Mouse (Mus musculus): ENCODE measurements around the gene Gli2. TPM values are rescaled to one million over a fixed set of nuclear protein-coding genes. Genes with fewer than 3 reads are reported as not detected.
A peak's percentile ranks its signal among the peaks of the same experiment; 100 is the strongest.

Gli2 gene
- polyA plus RNA-seq, 1 experiment from 2014 or later = 18.8 TPM

GRCm38 (mm10) chr1:118895026-118895762, 158.2 kb downstream of the Gli2 start:
- ATAC-seq (ENCODE audit: insufficient number of reproducible peaks, low FRiP score, low TSS enrichment, low read depth) = peak; percentile 39; the same call in 1 of the 2 replicates

DNA sequence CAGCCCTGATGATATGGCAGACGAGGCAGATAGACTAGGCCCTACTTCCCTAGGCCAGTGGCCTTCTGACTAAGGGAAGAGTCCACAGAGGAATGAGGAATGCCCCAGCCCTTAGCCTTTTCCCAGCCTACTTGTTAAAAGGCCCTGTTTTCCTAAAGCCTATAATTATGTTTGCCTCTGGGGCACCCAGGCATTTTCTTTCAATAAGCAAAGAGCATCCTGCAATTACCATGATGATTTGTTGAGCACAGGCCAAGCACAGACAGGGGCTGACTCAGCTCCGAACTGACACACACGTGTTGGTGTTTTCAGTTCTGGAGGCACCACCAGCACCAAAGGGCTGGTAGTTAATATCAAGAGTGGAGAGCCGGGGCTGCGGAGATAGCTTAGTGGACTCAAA, 162.0 kb downstream of the Gli2 start:
- Histone ChIP-seq H3K36me3 (peaks cover 10% of the 10 kb centered on the region; the same call in 1 of the 2 replicates), H3K9me3 (replicated peaks) (no peaks in the 10 kb centered on the region), H3K4me3 (replicated peaks) (no peak overlapping the region), H3K4me2 (replicated peaks) (no peak overlapping the region), H3K9ac (no peak overlapping the region), H3K4me1 (peaks cover 57% of the 10 kb centered on the region), H3K27ac (replicated peaks) (peak overlapping the region; percentile 48), H3K27me3 (no peaks in the 10 kb centered on the region)
- WGBS = 25% methylated on average over 5 of the region's 5 CpGs
- ATAC-seq (ENCODE audit: insufficient number of reproducible peaks, low FRiP score, low TSS enrichment, low read depth) = 0 out of 2 replicates have a peak, but pooled peaks have one; percentile 22

More at GRCm38 (mm10) chr1:118895026-118895762, 158.2 kb downstream of the Gli2 start:
- no peaks in the 10 kb centered on the region for H3K27me3 ChIP-seq
- 0 out of 2 replicates have a peak, but pooled peaks cover 2% of the 10 kb centered on the region for H3K36me3 ChIP-seq
- H3K27ac ChIP-seq (replicated peaks) = peak overlapping the region; percentile 19; the same call in 1 of the 2 replicates
- H3K9me3 ChIP-seq (replicated peaks) = no peaks in the 10 kb centered on the region
- 54% methylated on average over 9 of the region's 9 CpGs for WGBS
- no peak overlapping the region for H3K4me2 ChIP-seq (replicated peaks)
- no peak overlapping the region for H3K9ac ChIP-seq
- peaks cover 66% of the 10 kb centered on the region for H3K4me1 ChIP-seq
- no peak overlapping the region for H3K4me3 ChIP-seq (replicated peaks)

GRCm38 (mm10) chr1:118890125-118890875, 163.1 kb downstream of the Gli2 start:
- Histone ChIP-seq H3K4me3 (replicated peaks) (no peak overlapping the region), H3K9me3 (replicated peaks) (no peaks in the 10 kb centered on the region), H3K4me1 (peaks cover 51% of the 10 kb centered on the region), H3K27ac (replicated peaks) (peak overlapping the region; percentile 48; the same call in 1 of the 2 replicates), H3K9ac (no peak overlapping the region), H3K36me3 (peaks cover 20% of the 10 kb centered on the region; the same call in 1 of the 2 replicates), H3K4me2 (replicated peaks) (no peak overlapping the region), H3K27me3 (no peaks in the 10 kb centered on the region)
- WGBS = 39% methylated on average over 14 of the region's 14 CpGs
- no peak for ATAC-seq (ENCODE audit: insufficient number of reproducible peaks, low FRiP score, low TSS enrichment, low read depth)

GRCm38 (mm10) chr1:118880781-118881247, 172.6 kb downstream of the Gli2 start:
- no peak overlapping the region for H3K27ac ChIP-seq (replicated peaks)
- no peak overlapping the region for H3K4me2 ChIP-seq (replicated peaks)
- H3K4me1 ChIP-seq = peaks cover 26% of the 10 kb centered on the region
- no peak overlapping the region for H3K4me3 ChIP-seq (replicated peaks)
- H3K36me3 ChIP-seq = peaks cover 48% of the 10 kb centered on the region
- no peaks in the 10 kb centered on the region for H3K27me3 ChIP-seq
- no peaks in the 10 kb centered on the region for H3K9me3 ChIP-seq (replicated peaks)
- no peak for ATAC-seq (ENCODE audit: insufficient number of reproducible peaks, low FRiP score, low TSS enrichment, low read depth)
- H3K9ac ChIP-seq = no peak overlapping the region
- WGBS = 61% methylated on average over 7 of the region's 7 CpGs

- no peak overlapping the region for H3K4me3 ChIP-seq (replicated peaks)
- 38% methylated on average over 6 of the region's 6 CpGs for WGBS
- no peak overlapping the region for H3K4me2 ChIP-seq (replicated peaks)
- H3K36me3 ChIP-seq = peaks cover 29% of the 10 kb centered on the region; the same call in 1 of the 2 replicates
- no peak for ATAC-seq (ENCODE audit: insufficient number of reproducible peaks, low FRiP score, low TSS enrichment, low read depth)
- H3K4me1 ChIP-seq = peaks cover 35% of the 10 kb centered on the region
- H3K9me3 ChIP-seq (replicated peaks) = no peaks in the 10 kb centered on the region
- 0 out of 2 replicates have a peak overlapping the region, but pooled peaks have one; percentile 34 for H3K27ac ChIP-seq (replicated peaks)
- no peak overlapping the region for H3K9ac ChIP-seq
- H3K27me3 ChIP-seq = no peaks in the 10 kb centered on the region
Observed at GRCm38 (mm10) chr1:118878291-118878690, 175.1 kb downstream of the Gli2 start.

GRCm38 (mm10) chr1:118875227-118875626, 178.2 kb downstream of the Gli2 start:
- Histone ChIP-seq H3K27me3 (no peaks in the 10 kb centered on the region), H3K27ac (replicated peaks) (peak overlapping the region; percentile 55), H3K4me1 (peaks cover 26% of the 10 kb centered on the region), H3K36me3 (peaks cover 28% of the 10 kb centered on the region; the same call in 1 of the 2 replicates), H3K9me3 (replicated peaks) (no peaks in the 10 kb centered on the region), H3K4me3 (replicated peaks) (no peak overlapping the region), H3K4me2 (replicated peaks) (no peak overlapping the region), H3K9ac (no peak overlapping the region)
- 63% methylated on average over 9 of the region's 9 CpGs for WGBS
- no peak for ATAC-seq (ENCODE audit: insufficient number of reproducible peaks, low FRiP score, low TSS enrichment, low read depth)

DNA sequence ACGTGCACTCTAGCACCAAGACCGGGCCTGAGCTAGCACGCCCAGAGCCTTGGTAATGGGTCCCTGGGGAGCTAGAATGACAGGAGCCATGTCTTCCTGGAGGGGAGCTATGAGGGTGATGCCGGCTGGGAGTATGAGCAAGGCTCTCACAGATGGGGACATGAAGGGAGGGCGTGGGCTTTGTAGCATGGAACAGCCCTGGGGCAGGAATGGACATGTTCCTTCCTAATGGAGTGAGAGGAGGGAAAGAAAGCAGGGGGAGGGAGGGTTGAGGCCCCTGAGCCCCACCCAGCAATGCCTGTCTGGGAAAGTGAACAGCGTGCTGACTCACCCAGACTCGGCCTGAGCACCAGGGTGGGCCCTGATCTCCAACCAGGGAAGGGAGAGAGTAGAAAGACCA, 179.9 kb downstream of the Gli2 start:
- Histone ChIP-seq H3K4me2 (replicated peaks) (no peak overlapping the region), H3K27ac (replicated peaks) (peak overlapping the region; percentile 51), H3K9me3 (replicated peaks) (no peaks in the 10 kb centered on the region), H3K9ac (no peak overlapping the region), H3K4me1 (peaks cover 14% of the 10 kb centered on the region), H3K36me3 (peaks cover 35% of the 10 kb centered on the region; the same call in 1 of the 2 replicates), H3K27me3 (no peaks in the 10 kb centered on the region), H3K4me3 (replicated peaks) (no peak overlapping the region)
- WGBS = 71% methylated on average over 7 of the region's 7 CpGs
- ATAC-seq (ENCODE audit: insufficient number of reproducible peaks, low FRiP score, low TSS enrichment, low read depth) = peak; percentile 85

DNA sequence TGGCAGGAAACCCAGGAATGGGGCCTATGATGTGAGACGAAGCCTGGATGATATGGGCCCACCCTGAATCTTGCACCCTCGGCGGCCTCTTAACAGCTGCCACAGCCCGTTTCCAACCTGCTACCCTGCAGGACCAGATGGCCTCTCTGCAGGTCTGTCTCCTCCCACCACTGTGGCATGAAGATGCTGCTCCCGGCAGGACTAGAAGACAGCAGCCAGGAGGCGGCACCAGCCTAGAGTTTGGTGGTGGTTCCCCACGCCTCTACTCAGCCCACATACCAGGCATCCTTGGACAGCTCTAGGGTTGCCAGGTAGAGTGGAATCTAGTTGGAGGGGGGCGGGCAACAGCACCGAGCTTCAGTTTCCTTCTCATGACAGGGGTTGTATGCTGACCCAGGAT, 188.7 kb downstream of the Gli2 start:
- WGBS = 60% methylated on average over 9 of the region's 9 CpGs
- peaks cover 71% of the 10 kb centered on the region for H3K36me3 ChIP-seq
- no peak for ATAC-seq (ENCODE audit: insufficient number of reproducible peaks, low FRiP score, low TSS enrichment, low read depth)
- H3K27ac ChIP-seq (replicated peaks) = no peak overlapping the region
- 0 out of 2 replicates have a peak, but pooled peaks cover 3% of the 10 kb centered on the region for H3K4me1 ChIP-seq
- no peak overlapping the region for H3K4me2 ChIP-seq (replicated peaks)
- H3K4me3 ChIP-seq (replicated peaks) = no peak overlapping the region
- H3K9me3 ChIP-seq (replicated peaks) = no peaks in the 10 kb centered on the region
- no peaks in the 10 kb centered on the region for H3K27me3 ChIP-seq
- H3K9ac ChIP-seq = no peak overlapping the region

DNA sequence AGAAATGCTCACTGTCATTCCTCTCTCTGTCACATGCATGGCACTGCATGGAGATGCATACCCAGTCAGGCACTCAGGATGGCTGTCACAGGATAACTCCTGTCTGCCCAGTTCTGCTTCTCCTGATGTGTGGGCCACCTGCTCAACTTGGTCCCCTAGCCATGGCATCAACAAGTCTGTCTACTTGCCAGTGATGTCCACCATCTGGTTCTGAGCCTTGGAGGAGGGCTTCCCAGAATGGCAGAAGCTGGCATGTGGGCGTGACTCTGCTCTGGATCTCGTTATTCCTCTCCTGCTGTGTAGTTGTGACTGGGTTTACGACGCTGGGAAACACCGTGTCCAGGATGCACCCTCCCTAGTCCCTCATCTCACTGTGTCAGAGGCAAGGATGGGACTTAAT, 189.4 kb downstream of the Gli2 start:
- WGBS = 49% methylated on average over 5 of the region's 5 CpGs
- Histone ChIP-seq H3K9ac (no peak overlapping the region), H3K9me3 (replicated peaks) (no peaks in the 10 kb centered on the region), H3K27me3 (no peaks in the 10 kb centered on the region), H3K4me2 (replicated peaks) (no peak overlapping the region), H3K27ac (replicated peaks) (no peak overlapping the region), H3K4me3 (replicated peaks) (no peak overlapping the region), H3K4me1 (0 out of 2 replicates have a peak, but pooled peaks cover 3% of the 10 kb centered on the region), H3K36me3 (peaks cover 74% of the 10 kb centered on the region)
- ATAC-seq (ENCODE audit: insufficient number of reproducible peaks, low FRiP score, low TSS enrichment, low read depth) = no peak

GRCm38 (mm10) chr1:118858101-118858500, 195.3 kb downstream of the Gli2 start:
- H3K9me3 ChIP-seq (replicated peaks) = no peaks in the 10 kb centered on the region
- ATAC-seq (ENCODE audit: insufficient number of reproducible peaks, low FRiP score, low TSS enrichment, low read depth) = no peak

DNA sequence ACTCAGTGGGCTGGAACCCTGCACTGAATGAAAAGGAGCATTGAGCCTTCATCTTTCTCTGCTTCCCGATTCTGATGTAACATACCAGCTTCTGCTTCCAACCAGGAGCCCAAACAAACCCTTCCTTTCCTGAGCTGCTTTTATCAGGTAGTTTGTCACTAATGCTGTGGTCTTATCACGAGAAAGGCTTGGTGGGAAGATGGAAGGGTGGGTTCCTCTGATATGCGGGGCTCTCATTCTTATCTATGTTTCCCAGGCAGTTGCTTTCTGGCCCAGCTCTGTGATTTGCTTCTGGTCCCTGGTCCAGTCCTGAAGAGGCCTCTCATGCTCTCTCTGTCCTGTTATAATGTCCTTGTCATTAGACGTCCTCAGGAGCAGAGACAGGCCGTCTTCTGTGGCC, 222.8 kb downstream of the Gli2 start:
- Histone ChIP-seq H3K4me1 (no peaks in the 10 kb centered on the region), H3K27me3 (no peaks in the 10 kb centered on the region), H3K4me2 (replicated peaks) (no peak overlapping the region), H3K36me3 (peaks cover 30% of the 10 kb centered on the region), H3K9me3 (replicated peaks) (no peaks in the 10 kb centered on the region), H3K27ac (replicated peaks) (no peak overlapping the region), H3K9ac (no peak overlapping the region), H3K4me3 (replicated peaks) (no peak overlapping the region)
- WGBS = 74% methylated on average over 5 of the region's 5 CpGs
- no peak for ATAC-seq (ENCODE audit: insufficient number of reproducible peaks, low FRiP score, low TSS enrichment, low read depth)

More at GRCm38 (mm10) chr1:118858101-118858500, 195.3 kb downstream of the Gli2 start:
- H3K4me3 ChIP-seq (replicated peaks) = no peak overlapping the region
- no peak overlapping the region for H3K4me2 ChIP-seq (replicated peaks)
- peaks cover 55% of the 10 kb centered on the region for H3K36me3 ChIP-seq
- WGBS = 65% methylated on average over 9 of the region's 9 CpGs
- H3K9ac ChIP-seq = no peak overlapping the region
- no peak overlapping the region for H3K27ac ChIP-seq (replicated peaks)
- H3K4me1 ChIP-seq = no peaks in the 10 kb centered on the region
- H3K27me3 ChIP-seq = no peaks in the 10 kb centered on the region

Measured in embryonic facial prominence, embryonic 15.5 days (tissue).